Mouse (Mus musculus) forebrain, embryonic 16.5 days (tissue): ENCODE measurements around the gene Zfp248. TPM values are rescaled to one million over a fixed set of nuclear protein-coding genes. Genes with fewer than 3 reads are reported as not detected.

Experiments used
- ATAC-seq: fragments of 200-750 bp; cut with Nextera tagmentation; 2 replicates; pipeline ENCODE4 v1.8.0; 2017; ENCODE audit warnings: mild to moderate bottlenecking, moderate library complexity
- H3K27ac ChIP-seq: fragments of 300-500 bp; sonication (generic); 2 replicates; pipeline ENCODE4 v1.5.1; 2014; ENCODE audit warnings: low read length, control low read depth
- H3K27me3 ChIP-seq: fragments of 300-500 bp; sonication (generic); replicated peaks from 2 replicates; pipeline ENCODE4 v1.6.1; 2014; ENCODE audit warnings: low read length; ENCODE audit not compliant: control insufficient read depth, insufficient read depth
- H3K36me3 ChIP-seq: fragments of 300-500 bp; sonication (generic); 2 replicates; pipeline ENCODE4 v1.6.1; 2014; ENCODE audit not compliant: control insufficient read depth, insufficient read depth
- H3K4me1 ChIP-seq: fragments of 300-500 bp; sonication (generic); replicated peaks from 2 replicates; pipeline ENCODE4 v1.6.1; 2014; ENCODE audit warnings: low read length; ENCODE audit not compliant: control insufficient read depth, insufficient read depth
- H3K4me2 ChIP-seq: fragments of 300-500 bp; sonication (generic); 2 replicates; pipeline ENCODE4 v1.6.1; 2014; ENCODE audit warnings: mild to moderate bottlenecking, low read length, control low read depth
- H3K4me3 ChIP-seq: fragments of 300-500 bp; sonication (generic); replicated peaks from 2 replicates; pipeline ENCODE4 v1.5.1; 2014; ENCODE audit warnings: mild to moderate bottlenecking, low read length, control low read depth
- H3K9ac ChIP-seq: fragments of 300-500 bp; sonication (generic); replicated peaks from 2 replicates; pipeline ENCODE4 v1.6.1; 2014; ENCODE audit warnings: low read depth, low read length, control low read depth
- H3K9me3 ChIP-seq: fragments of 300-500 bp; sonication (generic); 2 replicates; pipeline ENCODE4 v1.6.1; 2016; ENCODE audit warnings: low read length; ENCODE audit not compliant: control insufficient read depth
- WGBS: fragments of 180-500 bp; shearing (Covaris S2); extraction: QIAGEN DNeasy Blood & Tissue Kit; methylation state at CpG from one replicate; pipeline ENCODE4 v1.1.7; 2014; 5-methylcytosine and 5-hydroxymethylcytosine counted together
- microRNA-seq: library from miRNA; unstranded; fragments of <30 nt; microRNA quantifications from one replicate; pipeline ENCODE4, GENCODE M21; 2017
- polyA plus RNA-seq: library from polyadenylated mRNA; unstranded; fragments of >200 nt; fragmentation: Nextera tagmentation; extraction: Ambion mirVana; gene quantifications from 2 replicates; pipeline ENCODE4 v1.2.1, GENCODE M21; 2015

Gene Zfp248
- polyA plus RNA-seq, 1 experiment from 2014 or later = 16.1 TPM

DNA sequence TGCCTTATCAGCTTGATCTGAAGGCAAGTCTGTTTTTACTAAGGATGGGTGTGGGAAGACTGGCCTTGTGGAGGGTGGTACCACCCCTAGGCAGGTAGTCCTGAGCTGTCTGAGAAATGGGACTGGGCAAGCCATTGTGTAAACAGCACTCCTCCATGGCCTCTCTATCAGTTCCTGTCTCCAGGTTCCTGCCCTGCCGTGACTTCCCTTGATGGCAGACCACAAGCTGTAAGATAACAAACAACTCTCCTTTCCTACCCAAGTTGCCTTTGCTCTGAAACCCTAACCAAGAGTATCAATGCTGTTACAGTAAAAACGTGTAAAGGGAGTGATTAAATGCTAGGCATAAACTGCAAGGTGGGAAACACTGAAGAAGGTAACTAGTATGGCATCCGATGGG is 74.7 kb downstream of the Zfp248 start:
- H3K9me3 ChIP-seq = no peaks in the 10 kb centered on the region
- no peak overlapping the region for H3K9ac ChIP-seq
- H3K27ac ChIP-seq = no peak overlapping the region
- H3K4me3 ChIP-seq = no peak overlapping the region
- H3K4me2 ChIP-seq = no peak overlapping the region
- no peak for ATAC-seq
- H3K27me3 ChIP-seq = no peaks in the 10 kb centered on the region; the same call in 1 of the 2 replicates
- 67% methylated on average over 3 of the region's 3 CpGs for WGBS
- peaks cover 4% of the 10 kb centered on the region; the same call in 1 of the 2 replicates for H3K4me1 ChIP-seq
- peaks cover 14% of the 10 kb centered on the region for H3K36me3 ChIP-seq

DNA sequence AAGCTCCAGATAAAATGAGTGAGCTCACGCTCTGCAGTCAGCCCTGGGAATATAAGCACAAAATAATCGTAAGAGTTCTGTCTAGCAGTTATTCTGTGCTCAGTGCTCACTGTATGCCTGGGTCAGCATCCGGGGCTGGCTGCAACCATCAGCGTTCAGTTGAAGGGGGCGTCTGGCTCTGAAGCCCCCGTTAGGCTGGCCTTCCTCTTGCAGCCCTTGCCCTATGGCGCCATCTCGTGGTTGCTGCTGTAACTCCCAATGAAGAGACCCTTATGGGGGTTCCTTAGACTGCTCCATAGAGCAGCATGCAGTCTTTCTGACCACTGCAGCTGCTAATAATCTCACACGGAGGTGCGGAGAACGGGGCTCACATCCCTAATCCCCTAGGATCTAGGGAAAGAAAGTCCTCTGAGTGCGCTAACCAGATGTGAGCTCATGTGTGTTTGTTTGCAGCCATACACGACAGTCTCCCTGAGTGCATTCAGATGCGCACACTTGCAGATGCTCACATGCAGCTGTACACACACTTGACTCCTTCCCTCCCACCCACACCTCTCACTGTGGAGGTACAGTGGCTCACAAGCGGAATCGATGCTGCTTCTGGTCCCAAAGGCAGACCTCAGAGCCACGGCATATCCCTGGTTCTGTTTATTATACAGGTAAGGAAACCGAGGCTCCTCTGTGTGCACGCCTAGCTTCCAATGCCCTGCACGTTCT is 75.7 kb downstream of the Zfp248 start:
- H3K27ac ChIP-seq = no peak overlapping the region
- peak; percentile 93 for ATAC-seq
- H3K9me3 ChIP-seq = no peaks in the 10 kb centered on the region
- peaks cover 4% of the 10 kb centered on the region; the same call in 1 of the 2 replicates for H3K4me1 ChIP-seq
- H3K27me3 ChIP-seq = no peaks in the 10 kb centered on the region; the same call in 1 of the 2 replicates
- 35% methylated on average over 20 of the region's 20 CpGs for WGBS
- H3K9ac ChIP-seq = 0 out of 2 replicates have a peak overlapping the region, but pooled peaks have one; percentile 35
- peak overlapping the region; percentile 43 for H3K4me2 ChIP-seq
- peaks cover 11% of the 10 kb centered on the region for H3K36me3 ChIP-seq
- no peak overlapping the region for H3K4me3 ChIP-seq

DNA sequence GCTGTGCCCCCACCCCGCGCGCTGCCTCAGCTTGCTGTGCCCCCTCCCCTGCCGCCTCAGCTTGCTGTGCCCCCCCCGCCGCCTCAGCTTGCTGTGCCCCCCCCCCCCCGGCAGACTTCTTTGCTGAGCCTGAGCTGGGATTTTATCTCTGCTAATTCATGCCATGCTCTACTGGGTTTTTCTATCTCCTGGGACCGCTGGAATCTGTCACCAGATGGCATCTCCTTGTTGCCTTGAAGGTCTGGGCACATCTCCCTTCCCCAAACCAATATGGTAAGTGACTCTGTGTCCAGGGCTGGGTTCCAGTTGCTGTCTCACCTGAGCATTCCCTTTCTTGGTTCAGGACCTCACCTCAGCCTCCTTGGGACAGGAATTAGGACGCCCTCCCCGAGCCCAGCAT is 77.7 kb downstream of the Zfp248 start:
- H3K4me1 ChIP-seq = peaks cover 4% of the 10 kb centered on the region; the same call in 1 of the 2 replicates
- no peak overlapping the region for H3K4me2 ChIP-seq
- no peak overlapping the region for H3K4me3 ChIP-seq
- no peaks in the 10 kb centered on the region; the same call in 1 of the 2 replicates for H3K27me3 ChIP-seq
- no peak overlapping the region for H3K9ac ChIP-seq
- WGBS = 65% methylated on average over 10 of the region's 10 CpGs
- H3K9me3 ChIP-seq = no peaks in the 10 kb centered on the region
- peaks cover 3% of the 10 kb centered on the region; the same call in 1 of the 2 replicates for H3K36me3 ChIP-seq
- ATAC-seq = no peak
- H3K27ac ChIP-seq = no peak overlapping the region

Small RNA genes within 50 kb of the gene (microRNA-seq; reads per million reads assigned to microRNA genes)
- not detected for gene Gm25953

Other genes with a start within 250 kb of the Zfp248 start
- gene Bms1, start 36.1 kb downstream of the Zfp248 start, polyA plus RNA-seq = 30.5 and 30.6 TPM in 2 replicates
- gene Zfp9, start 23.8 kb upstream of the Zfp248 start, polyA plus RNA-seq = 10.4 and 11.6 TPM in 2 replicates
- gene Ankrd26, start 106.7 kb upstream of the Zfp248 start, polyA plus RNA-seq = 20.5 and 21.6 TPM in 2 replicates